Mouse (Mus musculus) liver, postnatal 0 days (tissue): ENCODE measurements around the gene Hist1h3c.

Experiments
- CTCF ChIP-seq: sonication (generic); IDR thresholded peaks from 2 replicates; pipeline ENCODE4 v1.5.1; 2016; ENCODE audit warnings: antibody characterized with exemption, low read depth
- EP300 ChIP-seq: IDR thresholded peaks from 2 replicates; pipeline ENCODE4 v1.6.1; 2016; ENCODE audit warnings: antibody characterized with exemption, low read depth, mild to moderate bottlenecking

DNA sequence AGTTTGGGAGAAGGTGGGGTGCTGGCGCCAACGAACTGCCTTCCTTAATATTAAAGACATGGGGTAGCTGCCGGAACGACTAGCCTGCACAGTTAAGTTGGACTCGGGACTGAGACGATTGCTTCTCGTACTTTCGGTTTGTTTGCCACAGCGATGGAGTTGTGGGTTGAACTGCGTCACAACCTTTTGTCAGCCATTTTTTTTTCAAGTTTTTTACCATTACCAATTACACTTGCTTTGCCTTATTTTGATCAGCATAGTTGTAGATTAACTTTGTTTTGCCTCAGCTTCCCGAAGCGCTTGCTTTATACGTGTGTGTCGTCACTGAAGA is 5.5 kb downstream of the Hist1h3c start:
- no peak for TF ChIP-seq CTCF
- TF ChIP-seq EP300 = peak; percentile 12
